Mouse (Mus musculus) brain, adult 10 weeks (tissue): Measurements from ENCODE around the gene Cox19. TPM values are rescaled to one million over a fixed set of nuclear protein-coding genes. Genes with fewer than 3 reads are reported as not detected.

Experiments
- polyA plus RNA-seq: library from polyadenylated mRNA; stranded (reverse); fragments of 350-450 nt; fragmentation: Illumina TruSeq; extraction: RNeasy Lipid Tissue Mini Kit (QIAGEN cat#74804); gene quantifications from one replicate; pipeline ENCODE4 v1.2.3, GENCODE M21; 2015; ENCODE audit warnings: low read depth, low replicate concordance

Cox19 gene
- polyA plus RNA-seq: 72.4 TPM

GRCm38 (mm10) chr5:139351134-139351533, at the start of gene Cox19:
Gene Cox19, minus strand, starts transcription at chr5:139351418.

GRCm38 (mm10) chr5:139377468-139378270, 26.5 kb upstream of the Cox19 start, which contains the start of gene Gpr146:
Gene Gpr146, plus strand, starts transcription at chr5:139377697.

GRCm38 (mm10) chr5:139352317-139352716, 1.1 kb upstream of the Cox19 start, which contains the start of gene Cyp2w1:
Gene Cyp2w1, plus strand, starts transcription at chr5:139352617.

GRCm38 (mm10) chr5:139325395-139325966, 25.7 kb downstream of the Cox19 start, which contains the start of gene Adap1:
Gene Adap1, minus strand, starts transcription at chr5:139325622.

Other genes with a start within 250 kb of the Cox19 start
- 701 TPM for gene Prkar1b, start 201.4 kb downstream of the Cox19 start, polyA plus RNA-seq
- 4.3 TPM for gene Dnaaf5, start 201.2 kb downstream of the Cox19 start, polyA plus RNA-seq
- 73.2 TPM for gene Sun1, start 150.8 kb downstream of the Cox19 start, polyA plus RNA-seq
- 77.5 TPM for gene Get4, start 99.1 kb downstream of the Cox19 start, polyA plus RNA-seq
- 200 TPM for gene Adap1, start 25.8 kb downstream of the Cox19 start, polyA plus RNA-seq
- not detected for gene Cyp2w1, start 1.2 kb upstream of the Cox19 start, polyA plus RNA-seq
- gene Gpr146, start 26.3 kb upstream of the Cox19 start, polyA plus RNA-seq: 12.4 TPM
- 0.46 TPM for gene C130050O18Rik, start 53.9 kb upstream of the Cox19 start, polyA plus RNA-seq
- 3.6 TPM for gene Gper1, start 71.7 kb upstream of the Cox19 start, polyA plus RNA-seq
- 13.5 TPM for gene 3110082I17Rik, start 109.1 kb upstream of the Cox19 start, polyA plus RNA-seq
- 52.5 TPM for gene Zfand2a, start 133.1 kb upstream of the Cox19 start, polyA plus RNA-seq
- gene Uncx, start 192.1 kb upstream of the Cox19 start, polyA plus RNA-seq: not detected